Mouse (Mus musculus) cerebellum, adult 2 months (tissue): ENCODE measurements at regions not wholly inside any gene's neighbourhood (a gene's known extent, or its start where the extent isn't known, plus 50 kb on each side); places are given as distances from the start of the nearest gene placed in this dataset.

Experiments used
- DNase-seq, 2 experiments: peaks; one replicate each; pipeline ENCODE4 v3.0.0; 2021
- H3K27ac ChIP-seq: fragments of 200-500 bp; 2 replicates; pipeline ENCODE4 v1.5.1; 2012; ENCODE audit warnings: low read length, control low read depth, inconsistent platforms; ENCODE audit not compliant: insufficient read depth
- H3K27me3 ChIP-seq: fragments of 200-500 bp; 2 replicates; pipeline ENCODE4 v1.6.1; 2012; ENCODE audit warnings: inconsistent platforms, mild to moderate bottlenecking, low read length, moderate library complexity; ENCODE audit not compliant: control insufficient read depth, insufficient read depth
- H3K4me1 ChIP-seq: fragments of 200-500 bp; 2 replicates; pipeline ENCODE4 v1.6.1; 2011; ENCODE audit warnings: low read length; ENCODE audit not compliant: control insufficient read depth, insufficient read depth
- H3K4me3 ChIP-seq: fragments of 200-500 bp; replicated peaks from 2 replicates; pipeline ENCODE3; 2011; ENCODE audit warnings: mild to moderate bottlenecking, low read depth, low read length, control low read depth; ENCODE audit not compliant: insufficient read depth
- CTCF ChIP-seq: fragments of 200-500 bp; IDR thresholded peaks from 2 replicates; pipeline ENCODE4 v1.5.1; 2011; ENCODE audit warnings: low read depth, mild to moderate bottlenecking, control low read depth, low read length, moderate library complexity, borderline replicate concordance; ENCODE audit not compliant: insufficient read depth
- POLR2A ChIP-seq: fragments of 200-500 bp; IDR thresholded peaks from 2 replicates; pipeline ENCODE4 v1.6.1; 2011; ENCODE audit warnings: low read length, control low read depth, borderline replicate concordance; ENCODE audit not compliant: insufficient read depth
- WGBS: fragments of 180-500 bp; shearing (Covaris S2); methylation state at CpG from one replicate; pipeline ENCODE4 v1.1.7; 2018; 5-methylcytosine and 5-hydroxymethylcytosine counted together

DNA sequence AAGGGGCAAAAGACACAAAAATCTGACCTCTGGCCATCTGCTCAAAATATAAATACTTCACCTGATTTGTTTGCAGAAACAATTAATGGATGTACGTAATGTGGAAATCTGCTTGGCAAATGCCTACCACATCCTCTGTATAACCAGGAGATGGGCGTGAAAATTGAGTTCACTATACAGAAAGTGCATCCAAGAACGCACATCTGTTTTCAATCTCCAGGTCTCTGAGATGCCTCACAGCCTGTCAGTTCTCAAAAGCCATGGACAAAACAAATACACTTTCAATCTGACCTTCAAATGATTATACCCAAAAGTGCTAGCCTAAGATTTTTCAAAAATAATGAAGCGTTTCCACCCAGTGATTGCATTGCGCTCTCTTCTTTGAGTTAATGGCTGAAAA, 293.6 kb upstream of the Gjb5 start:
- H3K27ac ChIP-seq, result no peak overlapping the region
- no peak overlapping the region for H3K4me3 ChIP-seq
- 92% methylated on average over 5 of the region's 5 CpGs for WGBS
- TF ChIP-seq POLR2A (no peak), CTCF (no peak)
- no peaks in the 10 kb centered on the region for H3K27me3 ChIP-seq
- no peaks in the 10 kb centered on the region for H3K4me1 ChIP-seq
- no peak for DNase-seq

DNA sequence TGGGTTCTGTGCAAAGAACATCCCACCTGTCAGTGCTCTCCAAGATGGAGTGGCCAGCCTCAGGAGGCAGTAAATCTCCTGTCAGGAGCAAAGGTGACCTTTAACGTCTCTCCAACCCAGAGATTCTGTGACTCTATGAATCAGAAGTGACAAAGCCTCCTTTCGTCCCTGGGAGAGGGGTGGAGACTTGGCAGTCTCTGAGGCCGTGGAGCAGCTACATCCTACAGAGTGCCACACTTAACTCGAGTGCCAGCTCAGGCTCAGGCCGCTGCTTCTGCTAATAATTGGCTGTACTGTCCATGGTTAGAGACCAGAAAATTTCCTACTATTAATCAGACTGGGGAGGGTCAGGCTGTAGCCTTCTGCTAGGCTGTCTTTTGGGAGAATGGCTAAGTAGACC, 290.0 kb upstream of the Gjb5 start:
- Histone ChIP-seq H3K4me1 (no peaks in the 10 kb centered on the region), H3K27ac (no peak overlapping the region), H3K27me3 (no peaks in the 10 kb centered on the region), H3K4me3 (no peak overlapping the region)
- no peak for DNase-seq
- TF ChIP-seq POLR2A, result no peak
- no peak for TF ChIP-seq CTCF
- WGBS, result 27% methylated on average over 5 of the region's 5 CpGs

DNA sequence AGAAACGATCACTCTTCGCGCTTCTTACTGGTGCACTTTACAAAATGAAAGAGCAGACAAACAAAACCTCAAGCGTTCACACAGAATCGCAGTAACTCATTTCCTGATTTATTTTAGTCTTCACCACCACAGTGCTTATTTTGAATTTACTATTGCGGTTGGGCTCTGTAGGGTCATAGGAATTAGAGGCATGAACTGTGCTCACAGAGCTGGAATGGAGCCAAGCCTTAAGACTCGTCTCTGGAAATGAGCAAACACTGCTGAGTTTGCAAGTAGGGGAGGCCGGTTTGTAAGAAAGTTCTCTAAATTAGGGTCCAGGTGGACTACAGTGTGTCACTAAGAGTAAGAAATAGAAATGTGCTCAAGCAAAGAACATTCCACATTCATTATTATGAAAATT, 289.2 kb upstream of the Gjb5 start:
- Histone ChIP-seq H3K27me3 (no peaks in the 10 kb centered on the region), H3K4me3 (no peak overlapping the region), H3K27ac (no peak overlapping the region), H3K4me1 (no peaks in the 10 kb centered on the region)
- TF ChIP-seq CTCF (no peak), POLR2A (no peak)
- no peak for DNase-seq
- WGBS, result 74% methylated on average over 8 of the region's 8 CpGs

DNA sequence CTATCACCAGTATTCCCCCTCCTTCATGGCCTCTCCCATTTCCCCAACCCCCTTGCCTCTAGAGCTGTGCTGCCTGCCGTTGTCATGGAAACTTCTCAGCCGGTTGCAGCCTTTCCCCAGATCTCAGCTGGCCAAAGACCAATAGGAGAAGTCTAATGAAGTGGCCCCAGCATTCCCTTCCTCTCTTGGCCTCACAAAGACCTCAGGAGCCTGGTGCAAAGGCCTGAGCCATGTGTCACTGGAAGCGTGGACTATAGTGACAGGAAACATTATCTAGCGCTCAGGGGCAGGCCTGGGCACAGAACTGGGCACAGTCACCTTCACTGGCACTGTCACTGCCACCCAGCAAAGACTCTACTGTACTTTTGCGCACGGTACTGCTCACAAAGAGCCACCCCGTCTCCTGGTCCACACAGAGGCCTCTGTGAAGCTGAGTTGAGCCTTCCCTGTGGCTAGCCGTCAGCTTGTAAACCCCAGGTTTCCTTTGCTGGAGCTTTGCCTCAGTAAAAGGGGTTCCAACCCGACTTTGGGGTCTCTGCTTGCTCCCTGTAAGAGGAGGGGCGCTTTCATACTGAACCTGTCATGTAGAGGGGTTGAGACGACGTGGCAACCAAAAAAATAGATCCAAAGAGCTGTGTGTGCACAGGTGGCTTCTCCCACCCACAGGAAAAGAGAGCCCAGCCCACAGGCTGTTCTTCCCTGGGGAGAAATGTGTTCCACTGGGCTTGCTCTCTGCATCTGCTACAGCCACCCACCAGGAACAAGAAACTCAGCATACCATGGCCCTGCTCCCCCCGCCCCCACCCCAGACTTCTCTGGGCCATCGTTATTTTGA, 282.5 kb upstream of the Gjb5 start:
- TF ChIP-seq CTCF, result no peak
- no peak for TF ChIP-seq POLR2A
- Histone ChIP-seq H3K27me3 (no peaks in the 10 kb centered on the region; the same call in 1 of the 2 replicates), H3K27ac (no peak overlapping the region), H3K4me3 (no peak overlapping the region), H3K4me1 (no peaks in the 10 kb centered on the region)
- WGBS, result 50% methylated on average over 14 of the region's 14 CpGs
- no peak for DNase-seq

DNA sequence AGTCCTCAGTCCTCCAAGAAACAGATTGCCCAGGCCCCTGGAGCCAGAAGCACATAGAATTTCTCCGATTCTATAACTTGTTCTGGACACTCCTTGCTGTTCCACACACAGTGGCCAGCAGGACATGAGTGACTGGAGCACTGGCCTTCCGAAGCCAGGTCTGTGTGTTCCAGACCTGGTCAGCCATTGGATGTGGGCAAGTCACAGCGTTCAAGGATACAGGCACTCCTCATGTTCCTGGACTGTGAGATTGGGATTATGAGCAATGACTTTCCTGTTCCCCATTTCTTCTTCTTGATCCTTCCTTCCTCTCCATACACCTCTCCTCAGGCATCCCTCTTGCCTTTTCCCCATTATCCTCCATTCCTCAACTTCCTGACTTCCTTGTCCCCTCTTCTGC, 281.8 kb upstream of the Gjb5 start:
- Histone ChIP-seq H3K4me1 (no peaks in the 10 kb centered on the region), H3K27ac (no peak overlapping the region), H3K4me3 (no peak overlapping the region), H3K27me3 (no peaks in the 10 kb centered on the region; the same call in 1 of the 2 replicates)
- WGBS, result 77% methylated on average over 3 of the region's 3 CpGs
- DNase-seq, result no peak
- TF ChIP-seq CTCF (no peak), POLR2A (no peak)

DNA sequence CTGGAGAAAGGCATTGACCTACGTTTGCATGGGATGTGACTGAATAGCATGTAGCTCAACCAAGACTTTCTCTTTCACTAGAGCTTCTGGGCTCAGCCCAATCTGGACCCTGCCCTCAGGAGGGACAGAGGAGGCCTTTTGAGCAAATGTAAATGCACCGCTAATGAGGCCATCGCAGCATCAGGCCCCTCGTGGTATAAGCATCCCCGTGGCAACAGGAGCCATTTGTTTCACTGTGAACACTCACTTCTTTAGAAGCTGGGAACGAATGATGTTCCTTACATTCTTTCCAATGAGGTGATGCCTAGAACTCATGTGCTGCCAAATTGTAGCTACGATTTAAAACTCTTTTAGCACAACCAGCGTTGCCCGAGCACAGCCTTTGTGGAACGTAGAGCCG, 279.0 kb upstream of the Gjb5 start:
- TF ChIP-seq POLR2A (no peak), CTCF (no peak)
- 39% methylated on average over 11 of the region's 11 CpGs for WGBS
- no peak for DNase-seq
- Histone ChIP-seq H3K4me1 (no peaks in the 10 kb centered on the region), H3K27ac (no peak overlapping the region), H3K27me3 (no peaks in the 10 kb centered on the region; the same call in 1 of the 2 replicates), H3K4me3 (no peak overlapping the region)

DNA sequence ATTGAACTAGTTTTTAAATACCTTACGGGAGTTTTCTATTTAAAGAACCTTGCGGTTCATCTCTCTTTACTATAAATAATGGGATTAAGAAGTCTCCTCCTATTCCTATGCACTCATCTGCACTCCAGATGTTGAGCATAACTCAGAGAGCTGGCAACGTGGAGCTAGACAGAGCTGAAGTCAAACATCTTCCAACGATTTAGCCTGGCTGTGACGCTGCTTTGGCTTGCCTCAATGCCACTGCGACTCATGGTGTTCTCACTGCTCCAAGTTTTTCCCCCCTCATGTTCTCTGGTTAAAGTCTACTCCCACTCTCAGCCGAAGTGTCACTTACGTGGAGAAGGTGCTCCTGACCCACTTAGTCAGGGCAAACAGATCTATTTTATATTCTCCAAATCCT, 277.3 kb upstream of the Gjb5 start:
- WGBS, result 88% methylated on average over 8 of the region's 8 CpGs
- Histone ChIP-seq H3K27ac (no peak overlapping the region), H3K4me1 (no peaks in the 10 kb centered on the region), H3K4me3 (no peak overlapping the region), H3K27me3 (no peaks in the 10 kb centered on the region; the same call in 1 of the 2 replicates)
- no peak for DNase-seq
- TF ChIP-seq POLR2A, result no peak
- TF ChIP-seq CTCF, result no peak

DNA sequence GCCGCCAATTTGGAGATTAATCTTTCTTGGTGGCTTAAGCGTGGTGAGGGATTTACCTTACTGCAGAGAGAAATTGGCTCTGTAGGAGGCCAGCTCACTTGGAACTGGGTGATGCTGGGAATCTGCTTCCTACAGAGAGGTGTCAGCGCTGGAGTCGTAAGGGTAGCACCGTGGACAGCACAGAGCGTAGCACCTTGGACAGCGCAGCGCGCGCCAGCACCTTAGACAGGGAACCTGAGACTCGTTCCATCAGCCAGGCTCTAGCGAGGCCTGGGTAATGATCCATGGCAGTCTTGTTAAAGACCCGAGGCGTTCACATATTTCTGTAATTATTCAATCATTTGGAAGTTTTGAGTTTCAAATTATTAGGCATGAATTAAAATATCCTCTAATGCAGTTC, 261.9 kb upstream of the Gjb5 start:
- no peaks in the 10 kb centered on the region for H3K4me1 ChIP-seq
- 40% methylated on average over 14 of the region's 14 CpGs for WGBS

More for the DNA sequence above, 261.9 kb upstream of the Gjb5 start:
- H3K27me3 ChIP-seq, result no peaks in the 10 kb centered on the region
- H3K4me3 ChIP-seq, result no peak overlapping the region
- no peak for DNase-seq
- H3K27ac ChIP-seq, result no peak overlapping the region
- TF ChIP-seq CTCF (no peak), POLR2A (no peak)
